ENCODE assay signal across 12 mouse cellular contexts in genomic region chr7:15949216-15949790, GRCm38 (mm10). TPM values are rescaled to one million over a fixed set of nuclear protein-coding genes. Genes with fewer than 3 reads are reported as not detected.
A peak's percentile ranks its signal among the peaks of the same experiment; 100 is the strongest.
DNase-seq lines count a peak whose midpoint lies in the region; ATAC-seq and TF ChIP-seq lines count a peak whose summit lies in the region.
"Had no signal": no experiment of that assay in that cellular context is flagged by ENCODE, and none has a peak within 500 bp of the region (broad histone marks: within the 10 kb centered on the region; RNA-seq: fewer than 3 reads in every experiment).

No protein-coding gene starts in this region.

- H3K36me3 ChIP-seq in intestine, embryonic 14.5 days (ENCODE audit: control insufficient read depth, insufficient read depth, low read length), result peaks cover 31% of the 10 kb centered on the region
- peaks cover 23% of the 10 kb centered on the region; the same call in 1 of the 2 replicates for H3K36me3 ChIP-seq in intestine, postnatal 0 days (ENCODE audit: control insufficient read depth, insufficient read depth)
- H3K36me3 ChIP-seq in MEL (ENCODE audit: control insufficient read depth in 1 of 2, insufficient read depth in 2 of 2, low read length in 2 of 2), result peaks cover 0 to 60% of the 10 kb centered on the region in 2 experiments; a peak in 2 of 4 replicates
- H3K36me3 ChIP-seq in limb, embryonic 15.5 days, result peaks cover 52% of the 10 kb centered on the region
- peaks cover 7% of the 10 kb centered on the region for H3K36me3 ChIP-seq in hindbrain, embryonic 13.5 days
- H3K36me3 ChIP-seq: hindbrain, embryonic 15.5 days had no signal

- no peaks in the 10 kb centered on the region for H3K27me3 ChIP-seq in intestine, embryonic 14.5 days (replicated peaks; ENCODE audit: control insufficient read depth, insufficient read depth, low read length)
- H3K27me3 ChIP-seq in intestine, postnatal 0 days (replicated peaks; ENCODE audit: control insufficient read depth, insufficient read depth, low read length), result no peaks in the 10 kb centered on the region
- H3K27me3 ChIP-seq in MEL (ENCODE audit: control insufficient read depth in 1 of 2, insufficient read depth in 2 of 2, low read length in 2 of 2), result no peaks in the 10 kb centered on the region
- H3K27me3 ChIP-seq in limb, embryonic 15.5 days, result no peaks in the 10 kb centered on the region
- no peaks in the 10 kb centered on the region for H3K27me3 ChIP-seq in hindbrain, embryonic 13.5 days
- H3K27me3 ChIP-seq: hindbrain, embryonic 15.5 days had no signal

- WGBS in intestine, embryonic 14.5 days, result 86% methylated on average over 7 of the region's 7 CpGs
- 80% methylated on average over 7 of the region's 7 CpGs for WGBS in intestine, postnatal 0 days
- WGBS in limb, embryonic 15.5 days, result 81% methylated on average over 7 of the region's 7 CpGs
- 90% methylated on average over 7 of the region's 7 CpGs for WGBS in hindbrain, embryonic 13.5 days

- 0 out of 2 replicates have a peak overlapping the region, but pooled peaks have one; percentile 33 for H3K27ac ChIP-seq in intestine, embryonic 14.5 days (ENCODE audit: low read depth)
- H3K27ac ChIP-seq in intestine, postnatal 0 days (ENCODE audit: low read depth, low read length), result no peak overlapping the region
- H3K27ac ChIP-seq in MEL (ENCODE audit: control insufficient read depth, low read depth, low read length), result peak overlapping the region; percentile 16; the same call in 1 of the 2 replicates
- H3K27ac ChIP-seq in limb, embryonic 15.5 days, result peak overlapping the region; percentile 82
- no peak overlapping the region for H3K27ac ChIP-seq in hindbrain, embryonic 13.5 days
- H3K27ac ChIP-seq: hindbrain, embryonic 15.5 days; macrophage had no signal

- DNase-seq in intestine, embryonic 14.5 days (ENCODE audit: low spot score), result no peak
- DNase-seq in 3T3-L1 (ENCODE audit: low read depth, low spot score) (peak; percentile 74), MEL (ENCODE audit: low read depth, low spot score) (peak; percentile 54)
- DNase-seq in layer of hippocampus, adult 9-11 months, result no peak
- DNase-seq in gastrocnemius, postnatal 14 days, result no peak
- DNase-seq: cerebellum, adult 9-11 months had no signal

- no peak for TF ChIP-seq CTCF in intestine, postnatal 0 days (IDR thresholded peaks at IDR 0.05; ENCODE audit: low read depth)
- no peak for TF ChIP-seq CTCF in MEL (IDR thresholded peaks at IDR 0.05 in 2 of 3, conservative IDR thresholded peaks at IDR 0.05 in 1 of 3; ENCODE audit: control insufficient read depth in 1 of 3, insufficient read depth in 1 of 3, low read depth in 2 of 3, low read length in 3 of 3, poor library complexity in 1 of 3, severe bottlenecking in 1 of 3)

- intact Hi-C loops in gastrocnemius, postnatal 14 days (cut with DNase I; ENCODE audit: low total_unique reads), result loop anchor here (2.0 to 5.0 kb wide), 2 partner anchors 17 to 778 kb away; partner anchors contain the start of gene Ehd2

- peak; percentile 18 to 62; a peak in 2 of 4 replicates for TF ChIP-seq EP300 in MEL (IDR thresholded peaks at IDR 0.05; ENCODE audit: low read depth in 1 of 2, low read length in 2 of 2)

- TF ChIP-seq POLR2A in MEL (IDR thresholded peaks at IDR 0.05; ENCODE audit: control insufficient read depth in 1 of 2, insufficient read depth in 1 of 2, low read depth in 1 of 2, low read length in 2 of 2, poor library complexity in 1 of 2), result no peak

- TF ChIP-seq RAD21 in MEL (IDR thresholded peaks at IDR 0.05; ENCODE audit: low read depth, low read length), result no peak

- no peaks in the 10 kb centered on the region; the same call in 1 of the 2 replicates for H3K9me3 ChIP-seq in intestine, embryonic 14.5 days (ENCODE audit: control insufficient read depth, low read length)
- H3K9me3 ChIP-seq in intestine, postnatal 0 days (ENCODE audit: control insufficient read depth), result no peaks in the 10 kb centered on the region
- H3K9me3 ChIP-seq in MEL (replicated peaks; ENCODE audit: insufficient read depth, low read length), result no peaks in the 10 kb centered on the region
- no peaks in the 10 kb centered on the region for H3K9me3 ChIP-seq in limb, embryonic 15.5 days
- no peaks in the 10 kb centered on the region for H3K9me3 ChIP-seq in hindbrain, embryonic 13.5 days
- H3K9me3 ChIP-seq: forebrain, embryonic 10.5 days; hindbrain, embryonic 15.5 days had no signal

- ATAC-seq in intestine, embryonic 14.5 days (replicated peaks; ENCODE audit: low FRiP score, low TSS enrichment, low read depth), result no peak
- no peak for ATAC-seq in intestine, postnatal 0 days
- ATAC-seq in limb, embryonic 15.5 days (ENCODE audit: insufficient number of reproducible peaks, low FRiP score, low TSS enrichment, low read depth), result no peak
- ATAC-seq in hindbrain, embryonic 13.5 days (ENCODE audit: low FRiP score), result no peak

- no peak overlapping the region for H3K4me3 ChIP-seq in intestine, embryonic 14.5 days (ENCODE audit: low read depth, low read length)
- H3K4me3 ChIP-seq in intestine, postnatal 0 days (ENCODE audit: low read depth, low read length), result no peak overlapping the region
- H3K4me3 ChIP-seq in MEL (ENCODE audit: control insufficient read depth in 1 of 2, insufficient read depth in 1 of 2, low read depth in 2 of 2, low read length in 2 of 2), result peak overlapping the region in 1 of 2 experiments; percentile 17; a peak in 1 of 4 replicates
- H3K4me3 ChIP-seq in limb, embryonic 15.5 days, result no peak overlapping the region
- H3K4me3 ChIP-seq in hindbrain, embryonic 13.5 days, result no peak overlapping the region
- H3K4me3 ChIP-seq: hindbrain, embryonic 15.5 days had no signal

- H3K4me2 ChIP-seq in intestine, embryonic 14.5 days (ENCODE audit: low read length), result no peak overlapping the region
- no peak overlapping the region for H3K4me2 ChIP-seq in intestine, postnatal 0 days (replicated peaks; ENCODE audit: low read depth)
- H3K4me2 ChIP-seq in limb, embryonic 15.5 days, result no peak overlapping the region
- no peak overlapping the region for H3K4me2 ChIP-seq in hindbrain, embryonic 13.5 days

- peaks cover 13% of the 10 kb centered on the region for H3K4me1 ChIP-seq in intestine, embryonic 14.5 days (replicated peaks; ENCODE audit: control insufficient read depth, insufficient read depth, low read length)
- H3K4me1 ChIP-seq in intestine, postnatal 0 days (replicated peaks; ENCODE audit: control insufficient read depth, insufficient read depth, low read length), result no peaks in the 10 kb centered on the region
- H3K4me1 ChIP-seq in MEL (ENCODE audit: control insufficient read depth in 1 of 2, insufficient read depth in 2 of 2, low read length in 2 of 2), result peaks cover 7 to 57% of the 10 kb centered on the region in 2 experiments
- H3K4me1 ChIP-seq in limb, embryonic 15.5 days, result peaks cover 33% of the 10 kb centered on the region
- peaks cover 23% of the 10 kb centered on the region for H3K4me1 ChIP-seq in hindbrain, embryonic 13.5 days (replicated peaks)

- no peak overlapping the region for H3K9ac ChIP-seq in intestine, embryonic 14.5 days (ENCODE audit: low read length)
- H3K9ac ChIP-seq in intestine, postnatal 0 days (ENCODE audit: low read depth, low read length), result no peak overlapping the region
- H3K9ac ChIP-seq in MEL (ENCODE audit: control insufficient read depth, low read depth, low read length, poor library complexity, severe bottlenecking), result peak overlapping the region; percentile 34; the same call in 1 of the 2 replicates
- H3K9ac ChIP-seq in limb, embryonic 15.5 days, result 0 out of 2 replicates have a peak overlapping the region, but pooled peaks have one; percentile 4
- H3K9ac ChIP-seq in hindbrain, embryonic 13.5 days, result no peak overlapping the region

- peaks cover 15% of the 10 kb centered on the region for H3K79me2 ChIP-seq in MEL (ENCODE audit: control insufficient read depth, insufficient read depth, low read length, poor library complexity)

TF ChIP-seq in MEL, 35 proteins besides CTCF, POLR2A, EP300 and RAD21 (continues in another document):
- TF ChIP-seq USF1 (IDR thresholded peaks at IDR 0.05; ENCODE audit: low read depth, low read length) (no peak), RCOR1 (IDR thresholded peaks at IDR 0.05; ENCODE audit: low read depth, low read length) (peak; percentile 99), JUND (IDR thresholded peaks at IDR 0.05; ENCODE audit: low read depth, low read length) (no peak), MAZ (IDR thresholded peaks at IDR 0.05; ENCODE audit: low read depth, low read length) (0 out of 2 replicates have a peak, but pooled peaks have one; percentile 8)

RNA-seq across cellular contexts. Expression of gene Nop53, which starts 3.4 kb away (rescaled TPM):
- polyA plus RNA-seq in intestine, embryonic 14.5 days (2014; fragmentation: Nextera tagmentation; extraction: Ambion mirVana), result 182 and 190 TPM in 2 replicates
- 109 and 115 TPM in 2 replicates for polyA plus RNA-seq in intestine, postnatal 0 days (2015; fragmentation: Nextera tagmentation; extraction: Ambion mirVana)
- 310 and 359 TPM in 2 replicates for total RNA-seq in MEL (2012; rRNA removed)
- polyA plus RNA-seq in MEL (2012; ENCODE audit: insufficient read depth in 1 of 2, insufficient read length in 2 of 2, low read depth in 1 of 2, low replicate concordance in 2 of 2, missing spikeins in 1 of 2), result 100 to 1,000 TPM in 1 of 2 experiments, not detected in 1; 482 TPM
- polyA plus RNA-seq in limb, embryonic 15.5 days (2015; fragmentation: Nextera tagmentation; extraction: Ambion mirVana), result 196 and 208 TPM in 2 replicates
- 100 to 1,000 TPM; 121 to 127 TPM for total RNA-seq in gastrocnemius, postnatal 14 days (2021)
- 133 and 135 TPM in 2 replicates for polyA plus RNA-seq in hindbrain, embryonic 13.5 days (2015; fragmentation: Nextera tagmentation; extraction: Ambion mirVana)

RNA-seq across cellular contexts. Expression of gene Ehd2, which starts 18.1 kb away (rescaled TPM):
- polyA plus RNA-seq in intestine, embryonic 14.5 days (2014; fragmentation: Nextera tagmentation; extraction: Ambion mirVana), result 37.7 and 38.6 TPM in 2 replicates
- 29.3 and 30.9 TPM in 2 replicates for polyA plus RNA-seq in intestine, postnatal 0 days (2015; fragmentation: Nextera tagmentation; extraction: Ambion mirVana)
- 2.5 and 3.2 TPM in 2 replicates for total RNA-seq in MEL (2012; rRNA removed)
- 1 to 10 TPM in 1 of 2 experiments, not detected in 1; 6.2 TPM for polyA plus RNA-seq in MEL (2012; ENCODE audit: insufficient read depth in 1 of 2, insufficient read length in 2 of 2, low read depth in 1 of 2, low replicate concordance in 2 of 2, missing spikeins in 1 of 2)
- 62.8 and 71.1 TPM in 2 replicates for polyA plus RNA-seq in limb, embryonic 15.5 days (2015; fragmentation: Nextera tagmentation; extraction: Ambion mirVana)
- 100 to 1,000 TPM in 1 of 2 experiments, 10 to 100 TPM in 1; 91.3 to 101 TPM for total RNA-seq in gastrocnemius, postnatal 14 days (2021)
- 5.2 and 6.4 TPM in 2 replicates for polyA plus RNA-seq in hindbrain, embryonic 13.5 days (2015; fragmentation: Nextera tagmentation; extraction: Ambion mirVana)
- polyA plus RNA-seq: macrophage had no signal

RNA-seq across cellular contexts. Expression of gene Selenow, which starts 27.1 kb away (rescaled TPM):
- polyA plus RNA-seq in intestine, embryonic 14.5 days (2014; fragmentation: Nextera tagmentation; extraction: Ambion mirVana), result 802 and 852 TPM in 2 replicates
- polyA plus RNA-seq in intestine, postnatal 0 days (2015; fragmentation: Nextera tagmentation; extraction: Ambion mirVana), result 813 and 814 TPM in 2 replicates
- total RNA-seq in MEL (2012; rRNA removed), result 13.1 and 15.8 TPM in 2 replicates
- polyA plus RNA-seq in MEL (2012; ENCODE audit: insufficient read depth in 1 of 2, insufficient read length in 2 of 2, low read depth in 1 of 2, low replicate concordance in 2 of 2, missing spikeins in 1 of 2), result 10 to 100 TPM in 1 of 2 experiments, not detected in 1; 71.2 TPM
- 871 and 889 TPM in 2 replicates for polyA plus RNA-seq in limb, embryonic 15.5 days (2015; fragmentation: Nextera tagmentation; extraction: Ambion mirVana)
- total RNA-seq in gastrocnemius, postnatal 14 days (2021), result 100 to 1,000 TPM; 759 to 773 TPM
- 1,371 and 1,383 TPM in 2 replicates for polyA plus RNA-seq in hindbrain, embryonic 13.5 days (2015; fragmentation: Nextera tagmentation; extraction: Ambion mirVana)

Comparison
In these comparisons a context has a peak if more than half of its experiments do, and no peak if none do; other contexts are left out.
1. H3K27ac ChIP-seq: peak in intestine, embryonic 14.5 days (single experiment), MEL (single experiment) and limb, embryonic 15.5 days (single experiment); none in intestine, postnatal 0 days (single experiment) and hindbrain, embryonic 13.5 days (single experiment).
2. DNase-seq: peak in 3T3-L1 (single experiment) and MEL (single experiment); none in intestine, embryonic 14.5 days (single experiment), layer of hippocampus, adult 9-11 months (single experiment) and gastrocnemius, postnatal 14 days (single experiment).
3. H3K9ac ChIP-seq: peak in MEL (single experiment) and limb, embryonic 15.5 days (single experiment); none in intestine, embryonic 14.5 days (single experiment), intestine, postnatal 0 days (single experiment) and hindbrain, embryonic 13.5 days (single experiment).
4. RNA of gene Selenow, which starts 27.1 kb away (polyA plus RNA-seq): 1,371 to 1,383 TPM in hindbrain, embryonic 13.5 days, 871 to 889 TPM in limb, embryonic 15.5 days, 813 to 814 TPM in intestine, postnatal 0 days and 802 to 852 TPM in intestine, embryonic 14.5 days; 71.2 TPM in MEL; every median in the first group is over 10 times any median in the second.